26 mouse cellular contexts compared by ENCODE assay signal in genomic region chr13:69394544-69394943, GRCm38 (mm10).
"Had no signal": no experiment of that assay in that cellular context is flagged by ENCODE, and none has a peak within 500 bp of the region (broad histone marks: within the 10 kb centered on the region; RNA-seq: fewer than 3 reads in every experiment).

No protein-coding gene starts in this region.

- H3K4me2 ChIP-seq: forebrain, embryonic 15.5 days; heart, embryonic 11.5 days; heart, embryonic 13.5 days; heart, embryonic 15.5 days; hindbrain, embryonic 13.5 days; hindbrain, embryonic 15.5 days; kidney, embryonic 15.5 days; limb, embryonic 12.5 days had no signal

- H3K36me3 ChIP-seq: forebrain, embryonic 15.5 days; heart, embryonic 13.5 days; heart, embryonic 15.5 days; hindbrain, embryonic 13.5 days; hindbrain, embryonic 15.5 days; kidney, embryonic 15.5 days; limb, embryonic 10.5 days; limb, embryonic 12.5 days had no signal

- H3K4me1 ChIP-seq: forebrain, embryonic 15.5 days; heart, embryonic 13.5 days; heart, embryonic 15.5 days; hindbrain, embryonic 13.5 days; hindbrain, embryonic 15.5 days; limb, embryonic 10.5 days; limb, embryonic 12.5 days had no signal

- DNase-seq: forebrain, postnatal 0 days; gastrocnemius, postnatal 14 days; gastrocnemius, postnatal 36 days; heart, adult 11 months; heart, adult 2 months; heart, postnatal 14 days; heart, postnatal 36 days; kidney, adult 11 months; kidney, adult 2 months; kidney, adult 9 months; kidney, postnatal 14 days; kidney, postnatal 36 days; layer of hippocampus, adult 9-11 months; layer of hippocampus, postnatal 36 days had no signal

- H3K9ac ChIP-seq: forebrain, embryonic 15.5 days; forebrain, postnatal 0 days; heart, embryonic 13.5 days; heart, embryonic 15.5 days; hindbrain, embryonic 13.5 days; hindbrain, embryonic 15.5 days; kidney, embryonic 15.5 days; limb, embryonic 12.5 days had no signal

- H3K27ac ChIP-seq: forebrain, embryonic 15.5 days; heart, adult 2 months; heart, embryonic 13.5 days; heart, embryonic 15.5 days; hindbrain, embryonic 13.5 days; hindbrain, embryonic 15.5 days; hindbrain, postnatal 0 days; kidney, embryonic 15.5 days; kidney, postnatal 0 days; limb, embryonic 10.5 days; limb, embryonic 12.5 days had no signal

- H3K9me3 ChIP-seq: forebrain, embryonic 15.5 days; heart, embryonic 13.5 days; heart, embryonic 15.5 days; hindbrain, embryonic 13.5 days; hindbrain, embryonic 15.5 days; kidney, embryonic 15.5 days; limb, embryonic 10.5 days; limb, embryonic 12.5 days had no signal

- ATAC-seq: forebrain, embryonic 15.5 days; forebrain, postnatal 0 days; hindbrain, postnatal 0 days; intestine, embryonic 16.5 days had no signal

- H3K27me3 ChIP-seq: forebrain, embryonic 15.5 days; heart, embryonic 13.5 days; heart, embryonic 15.5 days; hindbrain, embryonic 13.5 days; hindbrain, embryonic 15.5 days; kidney, embryonic 15.5 days; limb, embryonic 12.5 days had no signal

- H3K4me3 ChIP-seq: forebrain, embryonic 15.5 days; heart, adult 2 months; heart, embryonic 13.5 days; heart, embryonic 15.5 days; hindbrain, embryonic 13.5 days; hindbrain, embryonic 15.5 days; kidney, embryonic 15.5 days; limb, embryonic 10.5 days; limb, embryonic 12.5 days had no signal
